Mouse (Mus musculus) cerebellum, adult 9-10 months (tissue): ENCODE results near the gene Igsf3.

Source experiments
- DNase-seq: peaks from one replicate; pipeline ENCODE4 v3.0.0; 2022

Igsf3 gene

GRCm38 (mm10) chr3:101461046-101461445, 84.2 kb downstream of the Igsf3 start:
- no peak for DNase-seq

DNA sequence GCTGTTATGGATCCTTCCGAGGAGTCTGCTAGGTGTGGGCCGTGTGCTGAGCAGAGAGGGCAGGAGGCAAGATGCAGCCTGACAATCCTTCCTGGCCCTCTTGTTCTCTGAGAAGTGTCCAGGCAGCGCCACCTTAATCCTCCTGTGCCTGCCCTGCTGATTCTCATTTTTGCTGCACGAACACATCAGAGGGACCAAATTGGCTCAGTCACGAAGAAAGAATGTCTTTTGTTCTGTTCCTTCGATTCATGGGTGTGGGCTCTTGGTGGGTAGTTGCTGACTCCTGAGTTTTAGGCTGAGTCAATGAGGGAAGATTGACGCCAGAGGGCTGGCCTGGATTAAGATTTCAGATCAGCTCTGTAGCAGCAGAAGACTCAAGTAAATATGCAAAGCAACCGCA, 84.9 kb downstream of the Igsf3 start:
- DNase-seq: no peak

DNA sequence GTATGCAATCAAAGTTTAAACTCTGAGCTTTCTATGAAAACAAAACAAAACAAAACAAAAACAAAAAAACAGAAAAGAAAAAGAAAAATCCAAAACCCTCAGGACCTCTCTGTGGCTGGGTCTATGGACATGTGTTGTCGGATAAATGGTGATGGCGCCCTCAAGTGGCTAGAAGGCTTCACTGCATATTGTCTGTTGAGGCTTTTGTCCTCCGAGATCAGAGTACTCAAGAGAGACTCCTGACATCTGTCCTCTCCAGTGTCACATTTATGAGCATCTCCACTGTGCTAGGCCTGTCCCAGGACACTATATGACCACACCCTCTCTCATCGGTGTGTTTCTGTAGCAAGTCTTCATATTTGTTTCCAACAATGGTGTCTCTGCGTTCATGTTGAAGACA, 85.4 kb downstream of the Igsf3 start:
- peak; percentile 79 for DNase-seq

DNA sequence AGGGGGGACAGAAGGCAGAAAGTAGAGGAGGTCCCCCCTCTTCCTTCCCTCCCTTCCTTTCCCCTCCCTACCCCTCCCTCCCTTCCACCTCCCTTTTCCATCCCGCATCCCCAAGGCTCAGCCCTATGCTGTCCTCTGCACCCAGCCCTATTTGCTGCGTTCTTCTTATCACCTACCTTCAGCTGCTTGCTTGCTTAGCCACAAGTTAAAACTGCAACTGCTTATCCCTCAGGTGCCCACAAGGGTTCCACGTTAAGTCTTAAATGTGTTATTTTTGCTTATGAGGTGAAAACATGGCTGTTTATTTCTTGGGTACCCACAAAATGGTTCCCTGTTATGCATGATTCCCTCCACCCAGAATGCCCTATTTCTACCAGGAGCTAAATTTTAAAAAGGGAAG, 86.6 kb downstream of the Igsf3 start:
- DNase-seq: no peak

DNA sequence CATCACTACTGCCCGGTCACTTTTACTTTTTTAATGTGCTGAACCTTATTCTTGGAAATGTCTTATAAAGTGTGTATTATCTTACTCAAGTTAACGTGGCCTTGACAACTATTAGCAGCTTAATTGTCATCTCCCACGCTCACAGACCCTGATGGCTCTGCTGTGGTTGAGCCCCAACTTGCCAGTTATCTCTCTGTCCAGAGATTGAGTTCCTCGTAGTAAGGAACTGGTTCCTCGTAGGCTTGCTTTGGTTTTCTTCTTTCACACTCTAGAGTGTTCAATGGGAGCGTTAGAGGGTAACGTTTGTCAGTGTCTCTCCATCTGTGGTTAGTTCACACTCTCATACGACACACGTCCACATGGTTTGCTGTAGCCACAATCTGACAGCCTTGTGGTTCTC, 92.8 kb downstream of the Igsf3 start:
- no peak for DNase-seq

DNA sequence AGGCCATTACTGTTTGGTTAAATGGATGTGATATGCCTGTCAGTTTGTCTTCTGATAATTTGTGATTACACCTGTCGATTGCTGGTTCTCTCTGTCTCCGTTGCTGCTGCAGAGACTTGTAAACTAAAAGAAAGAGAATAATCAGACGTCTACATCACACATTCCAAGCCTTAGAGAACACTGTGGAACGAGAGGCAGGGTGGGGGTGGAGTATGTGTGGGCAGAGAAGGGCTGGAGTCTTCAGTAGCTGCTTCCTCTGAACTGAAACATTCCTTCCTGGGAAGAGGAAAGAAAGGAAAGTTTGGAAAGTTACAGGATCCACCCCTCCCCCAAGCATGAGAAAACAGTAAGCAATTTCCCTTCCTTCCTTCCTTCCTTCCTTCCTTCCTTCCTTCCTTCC, 95.0 kb downstream of the Igsf3 start:
- DNase-seq: no peak

- no peak for DNase-seq
These were observed 105.1 kb downstream of the Igsf3 start for GRCm38 (mm10) chr3:101481951-101482350.

DNA sequence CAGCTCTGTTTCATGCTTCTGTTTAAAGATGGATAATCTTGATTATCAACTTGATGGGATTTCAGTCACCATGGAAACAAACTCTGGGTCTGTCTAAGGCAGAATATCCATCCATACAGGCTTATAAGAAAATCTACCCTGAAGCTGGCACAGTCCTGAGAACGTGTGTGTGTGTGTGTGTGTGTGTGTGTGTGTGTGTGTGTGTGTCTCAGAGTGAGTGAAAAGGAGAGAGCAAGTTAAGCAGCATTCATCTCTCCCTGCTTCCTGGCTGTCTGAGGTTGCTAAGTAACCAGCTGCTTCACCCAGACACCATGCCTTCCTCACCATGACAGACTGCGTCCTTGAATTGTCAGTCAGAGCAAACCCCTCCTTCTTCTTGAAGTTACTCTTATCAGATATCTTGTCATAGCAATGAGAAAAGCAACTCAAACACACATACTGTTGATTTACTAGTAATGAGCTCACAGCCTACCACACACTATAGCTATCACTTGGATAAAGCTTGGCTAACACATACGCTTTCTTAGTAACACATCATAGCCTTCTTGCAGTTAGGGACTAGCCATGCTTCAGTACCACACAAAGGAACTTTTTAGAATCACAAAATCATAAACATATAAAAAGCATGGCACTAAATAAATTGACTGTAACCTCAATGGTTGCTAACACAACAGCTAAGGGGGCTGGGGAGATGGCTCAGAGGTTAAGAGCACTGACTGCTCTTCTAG, 106.5 kb downstream of the Igsf3 start:
- no peak for DNase-seq

GRCm38 (mm10) chr3:101486054-101486765, 109.3 kb downstream of the Igsf3 start:
- DNase-seq: no peak

GRCm38 (mm10) chr3:101487436-101487835, 110.6 kb downstream of the Igsf3 start:
- no peak for DNase-seq

GRCm38 (mm10) chr3:101488204-101488603, 111.3 kb downstream of the Igsf3 start:
- DNase-seq: no peak

- no peak for DNase-seq
These were observed 113.6 kb downstream of the Igsf3 start for GRCm38 (mm10) chr3:101490515-101490914.

DNA sequence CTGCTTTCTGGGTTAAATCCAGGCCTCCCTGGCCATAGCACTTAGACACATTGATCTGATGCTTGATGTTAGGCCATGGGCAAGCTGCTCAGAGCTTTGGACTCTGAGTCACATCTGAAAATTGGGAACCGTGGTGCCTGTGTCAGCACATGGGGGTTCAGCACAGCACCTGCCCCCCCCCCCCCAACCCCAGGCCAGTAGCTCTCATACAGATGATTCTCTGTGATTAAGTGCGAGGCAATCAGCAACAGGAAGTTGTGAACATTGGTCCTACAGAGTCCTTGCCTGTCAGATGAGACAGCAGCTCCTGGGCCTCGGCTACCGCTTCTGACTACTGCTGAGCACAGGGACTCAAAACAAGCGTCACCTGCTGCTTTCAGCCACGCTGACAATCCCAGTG, 116.0 kb downstream of the Igsf3 start:
- peak; percentile 1 for DNase-seq

DNA sequence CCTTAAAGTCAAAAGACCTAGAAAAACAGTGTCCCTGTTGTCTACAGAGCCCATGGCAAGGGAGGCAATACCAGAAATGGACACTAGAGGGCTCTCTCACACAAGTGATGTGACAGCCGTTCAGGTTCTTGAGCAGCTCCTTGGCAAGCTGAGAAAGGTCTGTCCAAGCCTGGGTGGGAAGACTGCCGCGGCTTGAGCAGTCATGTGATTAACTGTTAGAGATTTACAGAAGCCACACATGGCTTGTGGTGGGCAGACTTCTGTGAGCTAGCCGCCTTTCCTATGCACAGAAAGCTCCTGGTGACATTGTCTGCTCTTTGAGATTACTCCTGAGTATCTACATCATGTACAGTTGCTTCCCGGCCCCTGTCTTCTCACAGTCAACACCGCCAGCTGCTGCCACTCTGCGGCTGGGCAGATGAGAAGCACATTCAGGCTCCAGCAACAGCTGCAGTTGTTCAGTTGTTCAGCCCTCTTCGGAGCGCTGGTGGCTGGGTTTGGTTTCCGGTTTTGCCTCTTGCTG, 117.1 kb downstream of the Igsf3 start:
- DNase-seq: peak; percentile 93

DNA sequence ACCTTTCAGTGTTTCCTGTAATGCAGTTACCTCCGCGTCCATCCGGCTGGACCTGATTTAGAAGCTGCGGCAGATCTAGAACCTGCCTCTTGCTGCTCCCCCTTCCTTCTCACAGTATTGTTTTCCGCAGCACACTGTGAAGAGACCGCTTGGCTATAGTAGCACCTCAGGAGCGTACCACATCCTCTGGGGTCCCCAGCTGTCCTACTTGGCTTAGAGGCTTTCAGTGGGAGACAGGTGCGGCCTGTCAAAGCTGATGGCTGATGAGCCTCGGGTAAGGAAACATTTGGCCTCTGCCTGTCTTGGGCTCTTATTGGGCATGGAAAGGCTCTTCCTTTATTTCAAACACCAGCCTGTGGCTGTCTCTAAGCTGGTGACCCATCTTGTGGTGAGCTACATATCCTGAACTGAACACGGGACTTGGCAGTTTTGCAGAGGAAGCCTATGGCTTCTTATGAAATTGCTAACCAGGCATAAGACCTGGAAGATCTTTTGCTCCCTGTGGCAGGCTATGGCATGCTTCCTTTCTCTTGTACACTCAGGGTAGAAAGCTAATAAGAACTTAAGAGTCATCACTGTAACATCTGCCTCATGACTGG, 120.6 kb downstream of the Igsf3 start:
- no peak for DNase-seq

DNA sequence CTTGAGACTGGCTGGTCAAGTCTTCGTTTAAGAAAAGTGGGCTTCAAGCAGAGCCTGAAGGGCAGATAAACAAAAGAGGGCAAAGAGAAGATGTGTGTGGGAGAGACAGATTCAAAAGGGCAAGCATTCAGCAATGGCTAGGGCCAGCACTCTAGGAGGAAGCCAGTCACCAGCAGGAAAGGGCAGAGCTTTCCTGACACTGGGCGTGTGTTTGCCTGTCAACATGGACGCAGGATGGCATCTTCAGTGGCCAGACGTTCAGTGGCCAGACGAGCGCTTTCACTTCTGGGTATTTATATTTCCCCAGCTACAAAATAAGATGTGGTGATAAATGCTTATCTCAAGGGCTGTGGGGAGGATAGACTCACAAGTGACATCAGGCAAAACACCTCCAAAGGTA, 123.0 kb downstream of the Igsf3 start:
- no peak for DNase-seq

- DNase-seq: no peak
These were observed 123.6 kb downstream of the Igsf3 start for GRCm38 (mm10) chr3:101500393-101501051.

DNA sequence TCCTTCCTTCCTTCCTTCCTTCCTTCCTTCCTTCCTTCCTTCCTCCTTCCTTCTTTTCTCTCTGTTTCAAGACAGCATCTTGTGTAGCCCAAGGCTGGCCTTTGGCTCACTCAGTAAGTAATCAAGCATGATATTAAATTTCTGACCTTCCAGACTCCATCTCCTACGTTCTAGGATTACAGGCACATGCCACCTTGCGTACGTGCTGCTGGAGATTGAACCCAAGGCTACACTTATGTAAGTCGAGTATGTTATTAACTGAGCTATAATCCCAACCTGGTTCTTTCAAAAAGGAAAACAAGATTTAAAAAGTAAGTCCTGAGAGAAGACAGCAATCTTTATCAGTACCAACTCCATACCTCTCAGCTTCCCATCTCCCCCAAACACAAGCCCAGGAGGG, 124.7 kb downstream of the Igsf3 start:
- DNase-seq: no peak

- no peak for DNase-seq
These were observed 125.3 kb downstream of the Igsf3 start for GRCm38 (mm10) chr3:101502086-101502760.

GRCm38 (mm10) chr3:101506179-101506578, 129.3 kb downstream of the Igsf3 start:
- DNase-seq: peak; percentile 89

DNA sequence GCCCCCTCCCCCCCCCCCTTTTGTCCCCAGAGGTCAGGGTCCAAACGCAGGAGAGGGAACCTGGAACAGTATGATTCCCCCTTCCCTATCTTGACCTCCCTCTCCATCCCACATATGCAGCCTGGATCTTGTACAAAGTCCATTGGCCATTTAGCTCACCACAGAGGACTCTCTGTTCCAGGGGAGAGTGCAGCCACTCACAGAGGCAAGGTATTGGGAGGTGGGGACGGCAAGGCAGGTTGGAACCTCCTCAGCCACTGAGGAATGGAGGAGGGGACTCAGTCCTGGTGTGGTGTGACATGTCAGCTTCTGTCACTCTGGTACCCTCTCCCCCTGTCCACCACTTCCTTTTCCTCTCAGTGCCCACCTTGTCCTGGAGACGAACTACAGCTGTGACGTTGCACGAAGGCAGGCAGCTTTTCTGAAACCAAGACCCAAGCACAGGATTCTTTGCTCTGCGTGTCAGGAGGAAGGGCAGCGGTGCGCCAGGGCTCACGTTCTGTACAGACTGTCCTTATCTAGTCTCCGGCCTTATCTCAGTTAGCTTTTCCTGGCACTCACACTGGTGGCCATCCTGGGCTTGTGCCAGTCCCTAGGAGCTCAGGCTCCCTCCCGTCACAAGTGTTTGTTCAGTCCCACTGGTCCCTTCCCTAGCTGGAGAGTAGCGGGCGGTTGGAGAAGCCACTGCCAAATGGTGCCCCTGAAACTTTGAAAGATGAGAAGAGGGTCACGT, 130.3 kb downstream of the Igsf3 start:
- no peak for DNase-seq

DNA sequence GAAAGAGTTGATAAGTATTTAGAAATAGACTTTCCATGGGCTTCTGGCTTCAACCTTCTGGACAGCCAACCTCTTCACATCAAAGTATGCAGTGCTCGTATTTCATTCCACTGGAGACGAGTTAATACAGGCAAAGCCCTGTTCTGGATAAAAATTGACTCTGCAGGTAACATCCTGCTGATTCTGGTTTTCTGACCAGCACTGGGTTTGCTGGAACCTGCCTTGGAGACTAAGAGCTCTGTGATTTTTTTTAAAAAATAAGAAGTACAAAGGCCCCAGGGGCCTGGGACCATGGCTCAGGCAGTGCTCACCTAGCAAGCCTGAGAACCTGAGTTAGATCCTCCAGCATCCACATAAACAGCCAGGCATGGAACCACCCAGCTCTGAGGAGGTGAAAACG, 130.9 kb downstream of the Igsf3 start:
- DNase-seq: no peak
